Mouse (Mus musculus): Measurements from ENCODE around the gene Xdh. TPM values are rescaled to one million over a fixed set of nuclear protein-coding genes. Genes with fewer than 3 reads are reported as not detected.

The Xdh gene
- total and polyA plus RNA-seq, 3 experiments, result 0.17 TPM; not detected in 2

DNA sequence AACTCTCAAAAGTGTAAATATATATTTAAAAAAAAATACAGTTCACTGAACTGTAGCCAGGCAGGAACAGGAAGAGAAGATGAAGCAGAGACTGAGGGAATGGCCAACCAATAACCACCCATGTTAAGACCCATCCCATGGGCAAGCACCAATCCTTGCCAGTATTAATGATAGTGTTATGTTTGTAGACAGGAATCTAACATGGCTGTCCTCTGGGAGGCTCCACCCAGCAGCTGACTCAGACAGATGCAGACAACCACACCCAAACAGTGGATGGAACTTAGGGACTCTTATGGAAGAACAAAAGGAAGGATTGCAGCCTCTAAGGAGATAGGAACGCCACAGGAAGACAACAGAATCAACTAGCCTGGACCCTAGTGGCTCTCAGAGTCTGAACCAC, 32.9 kb upstream of the Xdh start:
- Histone ChIP-seq H3K9me3 (replicated peaks; ENCODE audit: low read length) (no peaks in the 10 kb centered on the region), H3K9ac (ENCODE audit: insufficient read depth, low read depth) (no peak overlapping the region), H3K79me2 (replicated peaks; ENCODE audit: control insufficient read depth, extremely low read depth, insufficient read depth, poor library complexity, severe bottlenecking) (no peaks in the 10 kb centered on the region), H3K27ac (ENCODE audit: insufficient read depth, low read depth) (no peak overlapping the region), H3K27me3 (replicated peaks) (no peaks in the 10 kb centered on the region), H3K4me2 (ENCODE audit: insufficient read depth, low read depth, poor library complexity, severe bottlenecking) (no peak overlapping the region), H3K4me1 (ENCODE audit: control insufficient read depth in 1 of 2, insufficient read depth in 2 of 2) (no peaks in the 10 kb centered on the region), H3K36me3 (replicated peaks in 1 of 2; ENCODE audit: control insufficient read depth in 1 of 2, insufficient read depth in 1 of 2, low read length in 1 of 2) (no peaks in the 10 kb centered on the region), H3K4me3 (replicated peaks in 1 of 3; ENCODE audit: low read depth in 2 of 3, low read length in 2 of 3, poor library complexity in 1 of 3) (no peak overlapping the region)
- no peak for DNase-seq (ENCODE audit: extremely low read depth)
- dilution Hi-C loops (cut with MboI; ENCODE audit: extremely low pct_ligation_motif_present, extremely low pct_unique_long_range_greater_than_20kb, low sequenced_read_pairs), result no loop called here
- no peak for TF ChIP-seq MAZ (IDR thresholded peaks at IDR 0.05; ENCODE audit: low read depth, low read length)
- TF ChIP-seq CHD2 (IDR thresholded peaks at IDR 0.05; ENCODE audit: low read length), result no peak
- no peak for TF ChIP-seq RAD21 (IDR thresholded peaks at IDR 0.05; ENCODE audit: low read depth, low read length)
- no peak for TF ChIP-seq PAX5 (IDR thresholded peaks at IDR 0.05; ENCODE audit: low read length)
- TF ChIP-seq HCFC1 (IDR thresholded peaks at IDR 0.05; ENCODE audit: low read depth, low read length), result no peak
- TF ChIP-seq GABPA (IDR thresholded peaks at IDR 0.05; ENCODE audit: insufficient replicate concordance, low read depth, low read length), result no peak
- TF ChIP-seq MAFK (IDR thresholded peaks at IDR 0.05; ENCODE audit: insufficient replicate concordance, low read length), result no peak
- TF ChIP-seq ZMIZ1 (IDR thresholded peaks at IDR 0.05; ENCODE audit: low read depth, low read length), result no peak
- TF ChIP-seq ETS1 (conservative IDR thresholded peaks at IDR 0.05; ENCODE audit: low read depth, low read length), result no peak
- TF ChIP-seq E2F4 (IDR thresholded peaks at IDR 0.05; ENCODE audit: insufficient replicate concordance, low read depth, low read length), result no peak
- in situ Hi-C loops (cut with MboI; ENCODE audit: low pct_ligation_motif_present, low pct_unique_long_range_greater_than_20kb, low sequenced_read_pairs), result no loop called here

- Histone ChIP-seq H3K4me3 (replicated peaks in 1 of 3; ENCODE audit: low read depth in 2 of 3, low read length in 2 of 3, poor library complexity in 1 of 3) (no peak overlapping the region), H3K4me2 (ENCODE audit: insufficient read depth, low read depth, poor library complexity, severe bottlenecking) (no peak overlapping the region), H3K79me2 (replicated peaks; ENCODE audit: control insufficient read depth, extremely low read depth, insufficient read depth, poor library complexity, severe bottlenecking) (no peaks in the 10 kb centered on the region), H3K4me1 (ENCODE audit: control insufficient read depth in 1 of 2, insufficient read depth in 2 of 2) (no peaks in the 10 kb centered on the region), H3K9ac (ENCODE audit: insufficient read depth, low read depth) (no peak overlapping the region), H3K36me3 (replicated peaks in 1 of 2; ENCODE audit: control insufficient read depth in 1 of 2, insufficient read depth in 1 of 2, low read length in 1 of 2) (no peaks in the 10 kb centered on the region), H3K9me3 (replicated peaks; ENCODE audit: low read length) (no peaks in the 10 kb centered on the region), H3K27ac (ENCODE audit: insufficient read depth, low read depth) (no peak overlapping the region), H3K27me3 (replicated peaks) (no peaks in the 10 kb centered on the region)
- TF ChIP-seq NELFE (IDR thresholded peaks at IDR 0.05; ENCODE audit: low read depth, low read length) (no peak), ZMIZ1 (IDR thresholded peaks at IDR 0.05; ENCODE audit: low read depth, low read length) (no peak), ELF1 (IDR thresholded peaks at IDR 0.05; ENCODE audit: low read depth, low read length) (no peak), USF2 (conservative IDR thresholded peaks at IDR 0.05; ENCODE audit: low read depth, low read length) (no peak), ZC3H11A (IDR thresholded peaks at IDR 0.05; ENCODE audit: low read depth, low read length) (no peak), MAX (IDR thresholded peaks at IDR 0.05; ENCODE audit: low read length) (no peak)
- in situ Hi-C loops (cut with MboI; ENCODE audit: low pct_ligation_motif_present, low pct_unique_long_range_greater_than_20kb, low sequenced_read_pairs) (no loop called here), dilution Hi-C loops (cut with MboI; ENCODE audit: extremely low pct_ligation_motif_present, extremely low pct_unique_long_range_greater_than_20kb, low sequenced_read_pairs) (no loop called here)
- no peak for DNase-seq (ENCODE audit: extremely low read depth)
Observed at GRCm38 (mm10) chr17:73976066-73976465, 26.1 kb upstream of the Xdh start.
